Mouse (Mus musculus) liver, embryonic 14.5 days (tissue): ENCODE data around the gene Cdc42ep2. TPM values are rescaled to one million over a fixed set of nuclear protein-coding genes. Genes with fewer than 3 reads are reported as not detected.
A peak's percentile ranks its signal among the peaks of the same experiment; 100 is the strongest.

Experiments used
- ATAC-seq: fragments of 200-750 bp; cut with Nextera tagmentation; 2 replicates; pipeline ENCODE4 v1.8.0; 2017; ENCODE audit warnings: moderate number of reproducible peaks, mild to moderate bottlenecking, moderate library complexity; ENCODE audit not compliant: insufficient read depth
- DNase-seq, 3 experiments: peaks; one replicate each; pipeline ENCODE4 v3.0.0-alpha.2; 2012 to 2013; ENCODE audit warnings: low read depth in 3 of 3, low spot score in 3 of 3
- H3K27ac ChIP-seq: fragments of 300-500 bp; sonication (generic); 2 replicates; pipeline ENCODE4 v1.5.1; 2014; ENCODE audit warnings: moderate library complexity, mild to moderate bottlenecking, control low read depth, inconsistent platforms
- H3K27me3 ChIP-seq: fragments of 300-500 bp; sonication (generic); 2 replicates; pipeline ENCODE4 v1.6.1; 2014; ENCODE audit warnings: mild to moderate bottlenecking, low read length, moderate library complexity; ENCODE audit not compliant: control insufficient read depth, insufficient read depth
- H3K36me3 ChIP-seq: fragments of 300-500 bp; sonication (generic); replicated peaks from 2 replicates; pipeline ENCODE4 v1.6.1; 2014; ENCODE audit warnings: low read depth; ENCODE audit not compliant: control insufficient read depth, insufficient read depth
- H3K4me1 ChIP-seq, 2 experiments: fragments of 200-500 bp in 1 of 2; fragments of 300-500 bp in 1 of 2; sonication (generic) in 1 of 2; replicated peaks; 2 replicates each; pipeline ENCODE4 v1.6.1; 2012 to 2014; ENCODE audit warnings: antibody characterized with exemption in 1 of 2, inconsistent platforms in 1 of 2, low read length in 1 of 2; ENCODE audit not compliant: control insufficient read depth in 2 of 2, insufficient read depth in 2 of 2
- H3K4me2 ChIP-seq: fragments of 300-500 bp; sonication (generic); 2 replicates; pipeline ENCODE4 v1.6.1; 2014; ENCODE audit warnings: low read depth, mild to moderate bottlenecking, control low read depth, moderate library complexity
- H3K4me3 ChIP-seq, 2 experiments: fragments of 200-500 bp in 1 of 2; fragments of 300-500 bp in 1 of 2; sonication (generic) in 1 of 2; 2 replicates each; pipeline ENCODE4 v1.5.1; 2012 to 2014; ENCODE audit warnings: low read depth in 2 of 2, low read length in 2 of 2, mild to moderate bottlenecking in 2 of 2, control low read depth in 1 of 2, inconsistent platforms in 1 of 2, moderate library complexity in 1 of 2; ENCODE audit not compliant: insufficient read depth in 1 of 2
- H3K9ac ChIP-seq: fragments of 300-500 bp; sonication (generic); replicated peaks from 2 replicates; pipeline ENCODE4 v1.6.1; 2014; ENCODE audit warnings: mild to moderate bottlenecking, control low read depth, moderate library complexity
- H3K9me3 ChIP-seq: fragments of 300-500 bp; sonication (generic); 2 replicates; pipeline ENCODE4 v1.6.1; 2016; ENCODE audit warnings: low read length, mixed read lengths; ENCODE audit not compliant: control insufficient read depth
- CTCF ChIP-seq: IDR thresholded peaks from 2 replicates; pipeline ENCODE4 v1.5.1; 2016; ENCODE audit warnings: antibody characterized with exemption, low read depth, control low read depth
- EP300 ChIP-seq: IDR thresholded peaks from 2 replicates; pipeline ENCODE4 v1.6.1; 2016; ENCODE audit warnings: antibody characterized with exemption, low read depth
- WGBS: fragments of 180-500 bp; shearing (Covaris S2); extraction: QIAGEN DNeasy Blood & Tissue Kit; methylation state at CpG from one replicate; pipeline ENCODE4 v1.1.7; 2014; ENCODE audit not compliant: insufficient replicate concordance; 5-methylcytosine and 5-hydroxymethylcytosine counted together
- polyA plus RNA-seq, 2 experiments: library from polyadenylated mRNA; depleted of rRNA in 1 of 2; stranded (reverse) in 1 of 2; unstranded in 1 of 2; fragments of >200 nt; fragmentation: Nextera tagmentation in 1 of 2; extraction: Ambion mirVana in 1 of 2; gene quantifications; 2 replicates each; pipeline versions ENCODE4 v1.2.1 to v1.2.3; 2012 to 2014

Cdc42ep2 gene
- polyA plus RNA-seq, 2 experiments: 2.1 to 2.2 TPM

DNA sequence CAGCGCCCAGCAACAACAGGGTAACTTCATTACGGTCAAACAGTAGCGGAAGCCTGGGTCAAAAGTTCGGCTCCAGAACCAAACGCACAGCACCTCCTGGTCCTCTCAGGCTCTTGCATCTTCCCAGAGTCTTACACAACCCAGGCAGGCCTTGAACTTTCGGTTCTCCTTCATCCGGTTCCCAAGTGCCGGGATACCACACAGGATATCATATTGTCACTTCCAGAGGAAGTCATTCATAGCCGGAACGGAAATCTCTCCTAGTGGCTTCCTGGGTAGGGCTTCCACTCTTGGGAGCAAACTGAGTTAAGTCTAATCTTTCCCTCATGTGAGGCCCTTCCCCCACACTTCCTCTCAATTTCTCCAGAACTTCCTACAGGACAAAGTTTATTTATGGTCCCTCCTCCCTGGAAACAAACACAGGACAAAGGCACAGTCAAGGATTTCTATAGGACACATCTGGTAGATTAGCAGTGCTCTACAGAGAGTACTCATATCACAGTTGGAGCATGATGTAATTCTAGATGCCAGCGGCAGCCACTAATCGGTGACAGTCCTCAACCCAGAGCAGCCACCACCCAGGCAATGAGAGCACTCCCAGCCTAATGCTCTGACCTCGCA is 27.6 kb upstream of the Cdc42ep2 start:
- peak; percentile 31; the same call in 1 of the 2 replicates for ATAC-seq
- peaks cover 93% of the 10 kb centered on the region for H3K36me3 ChIP-seq
- no peak overlapping the region for H3K27ac ChIP-seq
- H3K27me3 ChIP-seq: no peaks in the 10 kb centered on the region
- H3K4me1 ChIP-seq: peaks cover 0 to 2% of the 10 kb centered on the region in 2 experiments; a peak in 2 of 4 replicates
- no peak for DNase-seq
- TF ChIP-seq EP300: no peak
- TF ChIP-seq CTCF: no peak
- H3K4me2 ChIP-seq: no peak overlapping the region
- no peak overlapping the region for H3K4me3 ChIP-seq
- 72% methylated on average over 13 of the region's 13 CpGs for WGBS
- H3K9ac ChIP-seq: no peak overlapping the region
- H3K9me3 ChIP-seq: no peaks in the 10 kb centered on the region

DNA sequence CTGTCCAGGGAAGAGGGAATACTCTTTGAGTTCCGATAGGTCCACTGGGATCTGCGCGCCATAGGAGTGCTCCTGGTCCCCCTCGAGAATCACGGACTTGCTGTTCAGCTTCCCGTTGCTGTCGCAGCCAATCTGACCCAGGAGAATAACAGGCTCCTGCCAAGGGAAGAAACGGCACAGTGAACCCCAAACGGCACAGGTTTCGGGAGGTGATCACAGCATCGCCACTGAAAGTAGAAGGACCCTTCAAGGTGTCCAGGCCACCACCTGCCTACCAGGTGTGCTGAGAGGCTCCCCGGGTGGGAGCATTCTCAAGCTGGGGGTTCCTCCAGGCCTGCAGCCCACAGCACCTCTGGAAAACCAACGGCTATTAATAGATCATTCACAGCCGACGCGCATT is 27.0 kb upstream of the Cdc42ep2 start:
- Histone ChIP-seq H3K27me3 (no peaks in the 10 kb centered on the region), H3K4me1 (peaks cover 0 to 2% of the 10 kb centered on the region in 2 experiments; a peak in 2 of 4 replicates), H3K9ac (no peak overlapping the region), H3K9me3 (no peaks in the 10 kb centered on the region), H3K4me2 (no peak overlapping the region), H3K27ac (no peak overlapping the region), H3K36me3 (peaks cover 93% of the 10 kb centered on the region), H3K4me3 (no peak overlapping the region)
- TF ChIP-seq EP300 (no peak), CTCF (no peak)
- no peak for DNase-seq
- ATAC-seq: no peak
- 90% methylated on average over 16 of the region's 16 CpGs for WGBS

DNA sequence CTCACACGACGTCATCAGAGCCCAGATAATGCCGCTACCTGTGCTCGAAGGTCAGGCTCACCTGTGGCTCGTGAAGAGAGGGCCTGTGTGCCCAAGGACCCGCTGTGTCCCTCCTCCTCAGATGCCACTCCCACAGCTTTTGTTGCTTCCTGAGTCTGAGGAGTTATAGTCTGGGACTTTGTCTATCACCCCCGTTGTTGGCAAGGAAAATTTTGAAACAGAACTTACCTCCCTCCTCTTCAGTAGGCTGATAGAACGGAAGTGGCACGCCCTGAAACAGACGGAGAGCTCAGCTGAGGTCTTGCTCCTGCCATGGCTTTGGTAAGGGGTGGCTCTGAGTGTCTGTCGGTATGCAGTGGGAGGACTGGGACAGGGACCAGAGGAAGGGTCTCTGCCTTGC is 25.6 kb upstream of the Cdc42ep2 start:
- Histone ChIP-seq H3K9ac (no peak overlapping the region), H3K4me3 (no peak overlapping the region), H3K36me3 (peaks cover 94% of the 10 kb centered on the region), H3K4me2 (no peak overlapping the region), H3K27ac (no peak overlapping the region), H3K9me3 (no peaks in the 10 kb centered on the region), H3K27me3 (no peaks in the 10 kb centered on the region), H3K4me1 (peaks cover 0 to 11% of the 10 kb centered on the region in 2 experiments; a peak in 1 of 4 replicates)
- ATAC-seq (no peak), DNase-seq (no peak)
- 86% methylated on average over 11 of the region's 11 CpGs for WGBS
- TF ChIP-seq CTCF (no peak), EP300 (no peak)

DNA sequence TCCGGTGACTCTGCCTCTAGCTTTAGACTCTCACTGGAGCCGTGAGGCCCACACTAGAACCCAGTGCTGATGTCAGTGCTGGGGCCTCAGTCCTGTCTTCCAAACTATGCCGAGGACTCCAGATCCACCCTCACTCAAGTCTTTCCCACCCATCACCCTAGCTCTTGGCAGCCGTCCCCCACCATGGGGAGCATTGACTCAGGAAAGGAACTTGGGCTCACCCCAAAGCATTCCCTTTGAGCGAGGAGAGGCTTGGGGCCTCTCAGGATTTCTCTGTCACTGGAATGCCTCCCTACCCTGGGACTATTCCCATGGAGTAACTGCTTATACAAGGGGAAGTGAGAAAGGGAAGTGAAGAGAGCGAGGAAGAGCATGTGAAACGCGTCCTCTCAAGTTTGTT is 21.3 kb upstream of the Cdc42ep2 start:
- peaks cover 59% of the 10 kb centered on the region for H3K36me3 ChIP-seq
- ATAC-seq: no peak

DNA sequence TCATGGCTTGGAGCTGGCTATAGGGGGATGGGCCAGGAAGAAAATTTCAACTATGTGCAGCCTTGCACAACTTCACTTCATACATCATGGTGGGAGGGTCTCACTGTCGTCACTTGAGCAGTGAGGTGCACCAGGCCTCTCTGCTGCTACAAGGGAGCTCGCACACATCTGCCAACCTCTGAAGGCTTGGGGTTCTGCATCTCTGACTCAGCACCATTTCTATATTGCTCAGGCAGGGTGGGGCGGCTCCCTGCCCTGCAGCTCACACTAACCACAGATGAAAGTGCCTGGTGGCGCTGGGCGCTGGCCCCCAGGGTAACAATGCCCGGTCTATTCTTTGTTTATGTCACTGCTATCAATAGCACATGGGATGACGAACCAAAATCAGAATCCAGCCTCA is 20.4 kb upstream of the Cdc42ep2 start:
- Histone ChIP-seq H3K36me3 (peaks cover 52% of the 10 kb centered on the region), H3K4me1 (peaks cover 0 to 13% of the 10 kb centered on the region in 2 experiments; a peak in 1 of 4 replicates), H3K9me3 (no peaks in the 10 kb centered on the region), H3K4me3 (no peak overlapping the region), H3K27me3 (no peaks in the 10 kb centered on the region), H3K4me2 (no peak overlapping the region), H3K9ac (no peak overlapping the region), H3K27ac (no peak overlapping the region)
- DNase-seq: no peak
- WGBS: 60% methylated on average over 7 of the region's 7 CpGs
- no peak for TF ChIP-seq CTCF
- no peak for TF ChIP-seq EP300
- peak; percentile 33; the same call in 1 of the 2 replicates for ATAC-seq

More for the DNA sequence above, 21.3 kb upstream of the Cdc42ep2 start:
- peaks cover 0 to 13% of the 10 kb centered on the region in 2 experiments; a peak in 1 of 4 replicates for H3K4me1 ChIP-seq
- H3K27me3 ChIP-seq: no peaks in the 10 kb centered on the region
- TF ChIP-seq EP300 (no peak), CTCF (no peak)
- H3K9me3 ChIP-seq: no peaks in the 10 kb centered on the region
- no peak overlapping the region for H3K4me2 ChIP-seq
- H3K27ac ChIP-seq: no peak overlapping the region
- H3K9ac ChIP-seq: no peak overlapping the region
- H3K4me3 ChIP-seq: no peak overlapping the region
- 79% methylated on average over 8 of the region's 8 CpGs for WGBS
- no peak for DNase-seq
